Mouse (Mus musculus) embryonic facial prominence, embryonic 12.5 days (tissue): ENCODE data around the gene Tmem210. TPM values are rescaled to one million over a fixed set of nuclear protein-coding genes. Genes with fewer than 3 reads are reported as not detected.

Source experiments
- ATAC-seq: fragments of 200-750 bp; cut with Nextera tagmentation; 2 replicates; pipeline ENCODE4 v1.8.0; 2017; ENCODE audit not compliant: insufficient number of reproducible peaks, insufficient read depth, low FRiP score, low TSS enrichment
- H3K27ac ChIP-seq: fragments of 300-500 bp; sonication (generic); 2 replicates; pipeline ENCODE4 v1.5.1; 2016; ENCODE audit warnings: mild to moderate bottlenecking
- H3K27me3 ChIP-seq: fragments of 300-500 bp; sonication (generic); 2 replicates; pipeline ENCODE4 v1.6.1; 2016; ENCODE audit warnings: mild to moderate bottlenecking, moderate library complexity
- H3K36me3 ChIP-seq: fragments of 300-500 bp; sonication (generic); 2 replicates; pipeline ENCODE4 v1.6.1; 2016; ENCODE audit warnings: mild to moderate bottlenecking
- H3K4me1 ChIP-seq: fragments of 300-500 bp; sonication (generic); 2 replicates; pipeline ENCODE4 v1.6.1; 2016
- H3K4me2 ChIP-seq: fragments of 300-500 bp; sonication (generic); replicated peaks from 2 replicates; pipeline ENCODE4 v1.6.1; 2016; ENCODE audit warnings: mild to moderate bottlenecking, moderate library complexity
- H3K4me3 ChIP-seq: fragments of 300-500 bp; sonication (generic); 2 replicates; pipeline ENCODE4 v1.5.1; 2016; ENCODE audit warnings: mild to moderate bottlenecking
- H3K9ac ChIP-seq: fragments of 300-500 bp; sonication (generic); 2 replicates; pipeline ENCODE4 v1.6.1; 2016; ENCODE audit warnings: mild to moderate bottlenecking, moderate library complexity
- H3K9me3 ChIP-seq: fragments of 300-500 bp; sonication (generic); 2 replicates; pipeline ENCODE4 v1.6.1; 2016; ENCODE audit warnings: mild to moderate bottlenecking, moderate library complexity
- WGBS: fragments of 180-500 bp; shearing (Covaris S2); methylation state at CpG from one replicate; pipeline ENCODE4 v1.1.7; 2016; 5-methylcytosine and 5-hydroxymethylcytosine counted together
- polyA plus RNA-seq: library from polyadenylated mRNA; unstranded; fragments of >200 nt; fragmentation: Nextera tagmentation; extraction: Ambion mirVana; gene quantifications from 2 replicates; pipeline ENCODE4 v1.2.1, GENCODE M21; 2016

Gene Tmem210
- polyA plus RNA-seq, 1 experiment from 2014 or later, result not detected

GRCm38 (mm10) chr2:25267241-25267640 lies 20.7 kb upstream of the Tmem210 start:
- no peaks in the 10 kb centered on the region for H3K9me3 ChIP-seq
- H3K27me3 ChIP-seq, result peaks cover 23% of the 10 kb centered on the region
- peaks cover 46% of the 10 kb centered on the region for H3K4me1 ChIP-seq
- H3K27ac ChIP-seq, result no peak overlapping the region
- H3K4me2 ChIP-seq, result no peak overlapping the region
- H3K4me3 ChIP-seq, result no peak overlapping the region
- H3K9ac ChIP-seq, result no peak overlapping the region
- no peak for ATAC-seq
- H3K36me3 ChIP-seq, result peaks cover 32% of the 10 kb centered on the region

GRCm38 (mm10) chr2:25267746-25268309 lies 20.1 kb upstream of the Tmem210 start:
- Histone ChIP-seq H3K9me3 (no peaks in the 10 kb centered on the region), H3K4me3 (no peak overlapping the region), H3K27me3 (peaks cover 23% of the 10 kb centered on the region), H3K27ac (no peak overlapping the region), H3K4me2 (no peak overlapping the region), H3K36me3 (peaks cover 32% of the 10 kb centered on the region), H3K9ac (no peak overlapping the region), H3K4me1 (peaks cover 46% of the 10 kb centered on the region)
- no peak for ATAC-seq
- WGBS, result 70% methylated on average over 4 of the region's 4 CpGs

DNA sequence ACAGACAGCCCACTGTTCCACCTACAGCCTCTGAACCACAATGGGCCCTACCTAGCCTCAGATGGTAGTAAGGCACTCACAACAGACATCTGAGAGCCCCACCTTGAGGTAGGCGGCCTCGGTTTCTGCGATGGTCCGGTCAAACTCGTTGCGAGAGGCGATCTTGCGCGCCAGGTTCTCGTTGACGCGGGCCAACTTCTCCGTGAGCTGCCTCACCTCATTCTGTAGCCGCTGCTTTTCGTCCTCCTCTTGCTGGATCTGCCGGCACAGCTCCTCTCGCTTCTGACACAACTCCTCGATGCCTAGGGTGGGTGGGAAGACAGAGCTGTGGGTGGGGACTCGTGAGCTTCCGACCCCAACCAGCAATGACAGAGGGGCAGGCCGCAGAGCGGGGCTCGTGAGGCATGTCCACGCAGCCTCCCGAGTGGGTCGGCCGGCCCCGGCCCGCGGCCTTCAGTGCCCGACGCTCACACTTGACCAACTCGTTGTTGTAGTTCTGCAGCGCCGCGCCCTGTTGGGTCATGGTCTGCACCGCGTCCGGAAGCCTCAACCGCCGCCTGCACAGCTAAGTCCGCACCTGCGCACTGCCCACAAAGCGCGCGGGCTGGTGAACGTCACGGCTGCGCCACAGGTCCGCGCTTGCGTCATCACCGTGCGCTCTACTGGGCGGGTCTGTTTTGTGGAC lies 16.0 kb upstream of the Tmem210 start, which contains the start of the genes Ssna1 and Anapc2:
Gene Ssna1, minus strand, starts transcription at position 612 of the 685 bp plus-strand sequence.
Gene Anapc2, plus strand, starts transcription at position 652 of the 685 bp plus-strand sequence.
- Histone ChIP-seq H3K9ac (peak within 1 kb of the TSS; percentile 86), H3K27me3 (no peaks in the 10 kb centered on the region), H3K4me1 (peaks cover 23% of the 10 kb centered on the region), H3K4me3 (peak within 1 kb of the TSS; percentile 94), H3K9me3 (no peaks in the 10 kb centered on the region), H3K4me2 (peak within 1 kb of the TSS; percentile 97), H3K36me3 (peaks cover 59% of the 10 kb centered on the region), H3K27ac (peak within 1 kb of the TSS; percentile 82)
- peak; percentile 92 for ATAC-seq
- WGBS, result 1% methylated on average over 55 of the region's 55 CpGs

GRCm38 (mm10) chr2:25272515-25272914 lies 15.4 kb upstream of the Tmem210 start:
- whole genome bisulfite sequencing, result under 1% methylated on average over 29 of the region's 29 CpGs
- Histone ChIP-seq H3K4me2 (peak overlapping the region; percentile 97), H3K9me3 (no peaks in the 10 kb centered on the region), H3K27me3 (no peaks in the 10 kb centered on the region), H3K9ac (peak overlapping the region; percentile 86), H3K4me3 (peak overlapping the region; percentile 94), H3K36me3 (peaks cover 61% of the 10 kb centered on the region), H3K27ac (0 out of 2 replicates have a peak overlapping the region, but pooled peaks have one; percentile 82), H3K4me1 (peaks cover 21% of the 10 kb centered on the region)
- ATAC-seq, result peak; percentile 36; the same call in 1 of the 2 replicates

DNA sequence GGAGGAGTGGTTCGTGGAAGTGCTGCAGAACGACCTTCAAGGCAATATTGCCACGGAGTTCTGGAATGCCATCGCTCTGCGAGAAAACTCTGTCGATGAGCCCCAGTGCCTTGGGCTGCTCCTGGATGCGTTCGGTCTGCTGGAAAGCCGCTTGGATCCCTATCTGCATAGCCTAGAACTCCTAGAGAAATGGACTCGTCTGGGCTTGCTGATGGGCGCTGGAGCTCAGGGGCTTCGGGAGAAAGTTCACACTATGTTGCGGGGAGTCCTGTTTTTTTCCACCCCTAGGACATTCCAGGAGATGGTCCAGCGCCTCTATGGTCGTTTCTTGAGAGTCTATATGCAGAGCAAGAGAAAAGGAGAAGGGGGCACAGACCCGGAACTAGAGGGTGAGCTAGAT lies 14.9 kb upstream of the Tmem210 start:
- H3K4me1 ChIP-seq, result peaks cover 21% of the 10 kb centered on the region
- peak overlapping the region; percentile 94 for H3K4me3 ChIP-seq
- no peak for ATAC-seq
- no peaks in the 10 kb centered on the region for H3K27me3 ChIP-seq
- H3K4me2 ChIP-seq, result peak overlapping the region; percentile 97
- 36% methylated on average over 16 of the region's 16 CpGs for WGBS
- peak overlapping the region; percentile 86 for H3K9ac ChIP-seq
- H3K36me3 ChIP-seq, result peaks cover 66% of the 10 kb centered on the region
- H3K27ac ChIP-seq, result no peak overlapping the region
- H3K9me3 ChIP-seq, result no peaks in the 10 kb centered on the region

- H3K27me3 ChIP-seq, result no peaks in the 10 kb centered on the region
- no peak overlapping the region for H3K4me2 ChIP-seq
- H3K9ac ChIP-seq, result no peak overlapping the region
- no peak for ATAC-seq
- 65% methylated on average over 13 of the region's 13 CpGs for WGBS
- no peak overlapping the region for H3K4me3 ChIP-seq
- H3K27ac ChIP-seq, result no peak overlapping the region
- no peaks in the 10 kb centered on the region for H3K4me1 ChIP-seq
- peaks cover 93% of the 10 kb centered on the region for H3K36me3 ChIP-seq
- no peaks in the 10 kb centered on the region for H3K9me3 ChIP-seq
Measured at GRCm38 (mm10) chr2:25278928-25279882, 8.7 kb upstream of the Tmem210 start.

GRCm38 (mm10) chr2:25285551-25285950 lies 2.4 kb upstream of the Tmem210 start:
- H3K9me3 ChIP-seq, result no peaks in the 10 kb centered on the region
- ATAC-seq, result no peak

GRCm38 (mm10) chr2:25286314-25286713 lies 1.6 kb upstream of the Tmem210 start:
- H3K27ac ChIP-seq, result peak overlapping the region; percentile 60; the same call in 1 of the 2 replicates
- H3K9me3 ChIP-seq, result no peaks in the 10 kb centered on the region
- no peak for ATAC-seq
- H3K9ac ChIP-seq, result no peak overlapping the region
- 63% methylated on average over 1 of the region's 1 CpGs for WGBS
- H3K36me3 ChIP-seq, result peaks cover 46% of the 10 kb centered on the region
- peaks cover 10% of the 10 kb centered on the region; the same call in 1 of the 2 replicates for H3K4me1 ChIP-seq
- H3K4me2 ChIP-seq, result no peak overlapping the region
- H3K4me3 ChIP-seq, result no peak overlapping the region
- H3K27me3 ChIP-seq, result peaks cover 44% of the 10 kb centered on the region

More at GRCm38 (mm10) chr2:25285551-25285950, 2.4 kb upstream of the Tmem210 start:
- Histone ChIP-seq H3K4me3 (no peak overlapping the region), H3K27me3 (peaks cover 37% of the 10 kb centered on the region), H3K9ac (no peak overlapping the region), H3K27ac (no peak overlapping the region), H3K36me3 (peaks cover 53% of the 10 kb centered on the region), H3K4me1 (peaks cover 7% of the 10 kb centered on the region; the same call in 1 of the 2 replicates), H3K4me2 (no peak overlapping the region)
- WGBS, result 83% methylated on average over 2 of the region's 2 CpGs

DNA sequence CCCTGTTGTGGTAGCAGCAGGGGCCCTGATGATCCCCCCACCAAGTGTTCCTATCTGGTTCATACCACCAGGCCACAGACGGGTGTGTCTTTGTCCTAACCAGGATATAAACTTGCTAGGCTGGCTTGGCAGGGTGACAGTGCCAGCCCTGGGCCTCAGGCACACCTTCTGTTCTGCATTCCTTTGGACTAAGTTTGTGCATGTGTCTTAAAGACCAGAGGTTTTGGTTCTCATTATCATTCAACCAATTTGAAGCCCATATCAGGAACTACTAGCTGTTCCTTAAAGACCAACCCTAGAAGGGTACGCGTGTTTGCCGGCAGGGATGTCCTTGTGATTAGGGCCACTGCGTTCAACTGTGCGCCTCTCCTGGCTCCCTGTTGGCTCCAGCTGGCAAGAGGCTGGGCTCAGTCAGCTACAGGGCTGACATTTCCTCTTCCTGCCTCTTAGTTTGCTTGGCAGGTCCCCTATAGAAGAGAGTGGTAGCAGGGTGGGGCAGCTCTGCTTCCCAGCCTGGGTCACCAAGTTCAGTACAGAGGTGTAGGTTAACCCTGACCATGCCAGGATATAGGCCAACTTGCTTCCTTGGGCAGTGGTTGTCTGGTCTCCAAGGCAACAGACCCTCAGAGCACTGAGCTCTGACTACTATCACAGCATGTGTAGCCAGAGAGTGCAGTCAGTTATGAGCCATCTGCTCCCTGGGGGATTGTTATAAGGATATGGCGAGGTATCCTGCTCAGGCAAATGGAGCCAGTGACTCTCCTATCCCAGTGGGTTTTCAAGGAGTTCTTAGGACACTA lies 908 bp upstream of the Tmem210 start:
- Histone ChIP-seq H3K27me3 (peaks cover 51% of the 10 kb centered on the region), H3K9ac (no peak overlapping the region), H3K27ac (no peak overlapping the region), H3K4me3 (no peak overlapping the region), H3K4me2 (no peak overlapping the region), H3K9me3 (no peaks in the 10 kb centered on the region), H3K4me1 (peaks cover 10% of the 10 kb centered on the region; the same call in 1 of the 2 replicates), H3K36me3 (peaks cover 42% of the 10 kb centered on the region)
- ATAC-seq, result no peak
- 51% methylated on average over 7 of the region's 7 CpGs for WGBS

GRCm38 (mm10) chr2:25288734-25289345 lies 895 bp downstream of the Tmem210 start:
- no peak overlapping the region for H3K4me3 ChIP-seq
- H3K9ac ChIP-seq, result no peak overlapping the region
- no peak overlapping the region for H3K27ac ChIP-seq
- H3K9me3 ChIP-seq, result no peaks in the 10 kb centered on the region
- peaks cover 13% of the 10 kb centered on the region for H3K4me1 ChIP-seq
- H3K4me2 ChIP-seq, result no peak overlapping the region
- ATAC-seq, result no peak
- 83% methylated on average over 7 of the region's 7 CpGs for WGBS
- H3K27me3 ChIP-seq, result peaks cover 70% of the 10 kb centered on the region
- peaks cover 24% of the 10 kb centered on the region for H3K36me3 ChIP-seq
